Mouse (Mus musculus) G1E (cell line): ENCODE measurements around the gene Usp16. TPM values are rescaled to one million over a fixed set of nuclear protein-coding genes. Genes with fewer than 3 reads are reported as not detected.

Experiments used
- ATAC-seq: 2 replicates; pipeline ENCODE4 v1.8.0; 2016; ENCODE audit warnings: mild to moderate bottlenecking; ENCODE audit not compliant: insufficient number of reproducible peaks, poor library complexity, low FRiP score, severe bottlenecking; ENCODE audit errors: extremely low read depth
- DNase-seq: peaks from one replicate; pipeline ENCODE4 v3.0.0; 2012; ENCODE audit warnings: low spot score
- H3K27me3 ChIP-seq: 2 replicates; pipeline ENCODE4 v1.6.1; 2012; ENCODE audit warnings: mild to moderate bottlenecking, low read length, inconsistent platforms; ENCODE audit not compliant: insufficient read depth
- H3K36me3 ChIP-seq: replicated peaks from 2 replicates; pipeline ENCODE3; 2012; ENCODE audit warnings: mild to moderate bottlenecking, inconsistent platforms
- H3K4me1 ChIP-seq: 2 replicates; pipeline ENCODE4 v1.6.1; 2012; ENCODE audit warnings: low read depth, low read length, inconsistent platforms, mixed read lengths; ENCODE audit not compliant: insufficient read depth
- H3K4me3 ChIP-seq: 2 replicates; pipeline ENCODE4 v1.5.1; 2012; ENCODE audit warnings: low read depth, mild to moderate bottlenecking, inconsistent platforms, low read length, moderate library complexity, mixed read lengths
- H3K9me3 ChIP-seq: replicated peaks from 2 replicates; pipeline ENCODE4 v1.6.1; 2012; ENCODE audit warnings: inconsistent platforms
- CTCF ChIP-seq: IDR thresholded peaks from 2 replicates; pipeline ENCODE4 v1.5.1; 2012; ENCODE audit warnings: low read depth, low read length, inconsistent platforms, mixed read lengths
- GATA1 ChIP-seq: IDR thresholded peaks from 2 replicates; pipeline ENCODE4 v1.6.1; 2012; ENCODE audit warnings: borderline replicate concordance, low read length, inconsistent platforms, mixed read lengths
- GATA2 ChIP-seq: IDR thresholded peaks from 2 replicates; pipeline ENCODE4 v1.6.1; 2012; ENCODE audit warnings: low read depth, low read length, inconsistent platforms, borderline replicate concordance
- POLR2AphosphoS5 ChIP-seq: IDR thresholded peaks from 2 replicates; pipeline ENCODE4 v1.6.1; 2012; ENCODE audit warnings: low read depth, low read length, inconsistent platforms; ENCODE audit not compliant: insufficient replicate concordance
- TAL1 ChIP-seq: conservative IDR thresholded peaks from 2 replicates; pipeline ENCODE4 v1.6.1; 2012; ENCODE audit warnings: low read depth, low read length, inconsistent platforms, mixed read lengths
- polyA plus RNA-seq: library from polyadenylated mRNA; stranded (reverse); fragments of >175 nt; gene quantifications from 2 replicates; pipeline ENCODE4 v1.2.3, GENCODE M21; 2012
- total RNA-seq, 2 experiments: library from RNA; stranded (forward) in 1 of 2; stranded (reverse) in 1 of 2; fragments of 200-1000 nt in 1 of 2; fragments of >200 nt in 1 of 2; fragmentation: Nextera tagmentation in 1 of 2; gene quantifications; 2 replicates each; pipeline ENCODE4 v1.2.3; 2014 to 2017

The Usp16 gene
- total and polyA plus RNA-seq, 3 experiments, result 14.2 to 86.5 (median 76.1) TPM

DNA sequence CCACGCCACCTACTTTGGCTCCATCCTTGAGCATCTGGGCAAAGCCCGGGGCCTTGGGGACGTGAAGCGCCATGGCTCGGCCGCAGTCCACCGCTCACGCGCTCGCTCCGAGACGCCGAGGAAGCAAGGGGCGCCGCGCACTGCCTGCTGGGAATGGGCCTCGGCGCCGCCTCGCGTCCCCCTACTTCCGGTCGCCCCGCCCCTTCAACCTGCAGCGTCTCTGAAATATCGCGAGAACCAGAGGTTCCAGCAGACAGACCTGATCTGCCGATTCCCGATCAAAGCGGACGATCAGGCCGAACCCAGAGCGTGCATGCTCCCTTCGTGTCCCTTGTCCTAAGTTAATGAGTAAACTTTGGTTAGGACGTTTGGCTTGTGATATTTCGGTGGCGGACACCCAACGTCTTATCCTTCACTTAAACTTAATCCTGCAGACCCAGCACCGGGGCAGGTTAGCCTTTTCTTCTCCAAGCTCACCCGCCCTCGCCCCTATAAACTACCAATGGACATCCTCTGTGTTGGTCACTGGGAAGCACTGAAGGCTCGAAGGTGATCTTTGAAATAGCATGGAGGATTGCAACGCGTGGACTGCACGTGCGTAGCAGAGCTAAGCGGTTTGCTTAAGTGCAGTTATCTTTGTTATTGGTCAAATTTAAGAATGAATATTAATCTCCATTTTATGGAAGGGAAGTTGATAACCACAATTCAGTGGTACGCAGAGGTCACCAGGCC, 41.4 kb downstream of the Usp16 start, which contains the start of gene Cct8:
Gene Cct8 (minus strand): TSS at position 158 of the 732 bp plus-strand sequence.
- TF ChIP-seq GATA2, result no peak
- TF ChIP-seq GATA1, result no peak
- TF ChIP-seq TAL1, result no peak
- no peak for TF ChIP-seq POLR2AphosphoS5
- no peak for TF ChIP-seq CTCF
- Histone ChIP-seq H3K27me3 (no peaks in the 10 kb centered on the region), H3K36me3 (peaks cover 33% of the 10 kb centered on the region), H3K4me3 (peak within 1 kb of the TSS; percentile 99), H3K4me1 (peaks cover 30% of the 10 kb centered on the region), H3K9me3 (no peaks in the 10 kb centered on the region)
- DNase-seq, result peak; percentile 90
- ATAC-seq, result peak; percentile 83

- H3K4me3 ChIP-seq, result peak overlapping the region; percentile 99; the same call in 1 of the 2 replicates
- ATAC-seq, result no peak
- peaks cover 38% of the 10 kb centered on the region for H3K4me1 ChIP-seq
- no peaks in the 10 kb centered on the region for H3K27me3 ChIP-seq
- H3K36me3 ChIP-seq, result peaks cover 25% of the 10 kb centered on the region
- H3K9me3 ChIP-seq, result no peaks in the 10 kb centered on the region
- DNase-seq, result no peak
- TF ChIP-seq TAL1, result no peak
- no peak for TF ChIP-seq GATA1
- TF ChIP-seq POLR2AphosphoS5, result no peak
- no peak for TF ChIP-seq CTCF
- no peak for TF ChIP-seq GATA2
Observed at GRCm38 (mm10) chr16:87496728-87497127, 42.2 kb downstream of the Usp16 start.

DNA sequence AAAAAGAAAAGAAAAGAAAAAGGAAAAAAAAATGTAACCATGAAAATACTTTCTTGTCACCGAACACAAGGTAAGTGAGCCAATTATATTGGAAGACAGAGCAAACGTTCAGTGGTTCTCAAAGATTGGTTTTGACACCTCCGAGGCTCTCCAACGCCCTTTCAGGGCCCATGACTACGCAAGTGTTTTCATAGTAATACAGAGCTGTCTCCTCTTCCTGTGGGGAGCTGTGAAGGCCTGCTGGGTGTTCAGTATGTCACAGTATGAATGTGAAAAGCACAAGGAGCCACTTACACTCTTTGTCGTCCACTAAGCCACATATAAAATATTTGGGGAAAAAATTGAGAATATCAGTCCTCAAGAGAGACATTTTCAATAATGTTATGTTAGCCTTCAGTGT, 42.7 kb downstream of the Usp16 start:
- H3K36me3 ChIP-seq, result peaks cover 21% of the 10 kb centered on the region
- peaks cover 39% of the 10 kb centered on the region for H3K4me1 ChIP-seq
- no peak overlapping the region; the same call in 1 of the 2 replicates for H3K4me3 ChIP-seq
- ATAC-seq, result no peak
- H3K9me3 ChIP-seq, result no peaks in the 10 kb centered on the region
- H3K27me3 ChIP-seq, result no peaks in the 10 kb centered on the region
- no peak for TF ChIP-seq CTCF
- TF ChIP-seq GATA2, result no peak
- TF ChIP-seq POLR2AphosphoS5, result no peak
- no peak for TF ChIP-seq GATA1
- TF ChIP-seq TAL1, result no peak
- DNase-seq, result no peak

GRCm38 (mm10) chr16:87499556-87499955, 45.1 kb downstream of the Usp16 start:
- ATAC-seq (no peak), DNase-seq (no peak)
- no peaks in the 10 kb centered on the region for H3K9me3 ChIP-seq
- H3K36me3 ChIP-seq, result peaks cover 5% of the 10 kb centered on the region
- H3K4me3 ChIP-seq, result no peak overlapping the region
- H3K27me3 ChIP-seq, result no peaks in the 10 kb centered on the region
- H3K4me1 ChIP-seq, result peaks cover 26% of the 10 kb centered on the region
- no peak for TF ChIP-seq CTCF

DNA sequence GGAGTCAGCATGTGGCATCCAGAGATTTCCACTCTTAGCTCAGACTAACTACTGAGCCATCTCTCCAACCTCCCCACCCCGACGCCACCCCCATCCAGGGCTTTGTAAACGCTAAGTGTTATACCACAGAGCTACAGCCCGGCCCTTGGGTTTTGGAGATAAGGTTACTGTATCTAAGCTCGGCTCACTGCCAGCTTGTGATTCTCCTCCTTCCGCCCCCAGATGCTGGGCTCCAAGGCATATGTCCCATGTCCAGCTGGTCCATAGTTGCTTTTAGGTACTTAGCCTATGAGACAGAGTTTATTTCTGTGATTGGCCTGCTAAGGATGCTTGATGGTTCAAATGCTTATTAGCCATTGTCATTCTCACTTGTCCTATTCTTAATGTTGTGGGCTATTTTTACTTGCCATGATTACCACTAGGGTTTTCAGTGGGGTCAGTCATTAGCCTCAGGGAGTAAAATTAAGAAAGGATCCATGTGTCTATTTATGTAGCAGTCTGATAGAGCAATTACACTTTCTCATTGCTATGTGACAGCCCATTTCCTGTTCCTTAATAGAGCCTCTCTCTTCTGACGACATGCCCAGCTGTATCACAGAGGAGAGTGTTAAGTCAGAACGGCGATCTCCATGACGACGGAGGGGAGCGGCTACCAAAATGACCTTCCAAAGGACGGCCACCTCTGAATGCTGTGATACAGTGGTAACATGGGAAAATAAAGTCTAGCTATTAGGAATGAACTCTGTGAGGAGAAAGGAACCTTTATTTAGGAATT, 47.0 kb downstream of the Usp16 start:
- H3K4me1 ChIP-seq, result peaks cover 26% of the 10 kb centered on the region
- H3K27me3 ChIP-seq, result no peaks in the 10 kb centered on the region
- DNase-seq (peak; percentile 10), ATAC-seq (peak; percentile 82)
- H3K36me3 ChIP-seq, result peaks cover 5% of the 10 kb centered on the region
- TF ChIP-seq GATA1 (no peak), GATA2 (no peak), CTCF (no peak), POLR2AphosphoS5 (no peak), TAL1 (no peak; the same call in 1 of the 2 replicates)
- no peak overlapping the region for H3K4me3 ChIP-seq
- no peaks in the 10 kb centered on the region for H3K9me3 ChIP-seq

DNA sequence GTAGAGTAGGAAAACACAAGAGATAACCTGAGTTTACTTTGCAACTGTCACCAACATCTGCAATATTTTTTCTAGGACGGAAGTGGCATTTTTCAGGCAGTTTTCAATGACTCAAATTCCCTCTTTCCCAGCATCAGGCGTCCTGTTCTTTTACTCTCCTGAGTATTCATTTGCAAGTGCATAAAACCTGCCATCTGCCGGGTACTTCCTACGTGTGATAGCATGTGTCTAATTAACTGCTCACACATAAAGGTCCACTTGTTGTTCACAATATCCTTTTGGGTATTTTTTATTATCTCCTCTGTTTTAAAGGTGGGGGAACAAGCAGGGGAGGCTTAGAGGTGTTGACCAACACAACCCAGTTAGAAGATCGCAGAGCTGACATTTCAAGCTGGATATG, 57.2 kb downstream of the Usp16 start:
- Histone ChIP-seq H3K9me3 (peaks cover 8% of the 10 kb centered on the region; the same call in 1 of the 2 replicates), H3K36me3 (no peaks in the 10 kb centered on the region), H3K4me3 (no peak overlapping the region), H3K4me1 (no peaks in the 10 kb centered on the region), H3K27me3 (peaks cover 3% of the 10 kb centered on the region; the same call in 1 of the 2 replicates)
- no peak for ATAC-seq
- no peak for TF ChIP-seq GATA2
- DNase-seq, result no peak
